In the genomic region with DNA sequence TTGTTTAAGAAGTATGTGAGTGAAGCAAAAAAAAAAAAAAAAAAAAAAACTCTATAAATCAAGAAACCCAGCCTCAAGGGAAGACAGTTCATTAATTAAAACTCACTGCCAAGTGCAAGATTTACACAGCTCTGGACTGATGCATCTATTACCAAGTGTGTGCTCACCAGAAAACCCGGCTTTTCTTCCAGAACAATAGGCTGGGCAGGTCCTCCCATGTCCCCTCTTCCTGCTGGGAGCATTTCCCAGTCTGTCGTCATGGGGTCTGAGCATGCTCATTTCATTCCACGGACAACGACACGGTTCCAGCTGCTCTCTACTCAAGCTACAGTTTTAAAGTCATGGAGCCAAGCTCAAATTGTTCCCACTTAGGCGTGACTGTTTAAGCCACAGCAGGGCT, we compare ENCODE assay signal across 9 mouse cellular contexts.
DNase-seq lines count a peak whose midpoint lies in the region; ATAC-seq and TF ChIP-seq lines count a peak whose summit lies in the region.
"Had no signal": no experiment of that assay in that cellular context is flagged by ENCODE, and none has a peak within 500 bp of the region (broad histone marks: within the 10 kb centered on the region; RNA-seq: fewer than 3 reads in every experiment).

No protein-coding gene starts in this region.

- no peak overlapping the region for H3K4me3 ChIP-seq in hindbrain, postnatal 0 days (ENCODE audit: low read length)
- no peak overlapping the region for H3K4me3 ChIP-seq in myocyte
- H3K4me3 ChIP-seq in intestine, postnatal 0 days (ENCODE audit: low read depth, low read length), result no peak overlapping the region
- H3K4me3 ChIP-seq: midbrain, embryonic 12.5 days had no signal

- H3K4me2 ChIP-seq in hindbrain, postnatal 0 days (ENCODE audit: low read depth, low read length), result no peak overlapping the region
- H3K4me2 ChIP-seq in myocyte (ENCODE audit: low read depth), result no peak overlapping the region
- H3K4me2 ChIP-seq in intestine, postnatal 0 days (replicated peaks; ENCODE audit: low read depth), result no peak overlapping the region
- H3K4me2 ChIP-seq: midbrain, embryonic 12.5 days had no signal

- no peaks in the 10 kb centered on the region for H3K79me2 ChIP-seq in myocyte (ENCODE audit: control insufficient read depth, insufficient read depth)

- H3K9ac ChIP-seq in hindbrain, postnatal 0 days (replicated peaks; ENCODE audit: low read length), result no peak overlapping the region
- H3K9ac ChIP-seq in intestine, postnatal 0 days (ENCODE audit: low read depth, low read length), result no peak overlapping the region
- H3K9ac ChIP-seq: midbrain, embryonic 12.5 days had no signal

- H3K27me3 ChIP-seq in hindbrain, postnatal 0 days (ENCODE audit: insufficient read depth, low read length), result no peaks in the 10 kb centered on the region
- peaks cover 6% of the 10 kb centered on the region for H3K27me3 ChIP-seq in myocyte (ENCODE audit: control insufficient read depth, insufficient read depth, insufficient read length)
- H3K27me3 ChIP-seq in intestine, postnatal 0 days (replicated peaks; ENCODE audit: control insufficient read depth, insufficient read depth, low read length), result no peaks in the 10 kb centered on the region
- H3K27me3 ChIP-seq: midbrain, embryonic 12.5 days had no signal

- H3K9me3 ChIP-seq in hindbrain, postnatal 0 days (ENCODE audit: low read length), result no peaks in the 10 kb centered on the region
- H3K9me3 ChIP-seq in intestine, postnatal 0 days (ENCODE audit: control insufficient read depth), result no peaks in the 10 kb centered on the region
- H3K9me3 ChIP-seq: midbrain, embryonic 12.5 days had no signal

- TF ChIP-seq POLR2A in myocyte (IDR thresholded peaks at IDR 0.05; ENCODE audit: insufficient read length, low read depth), result no peak

- H3K36me3 ChIP-seq in hindbrain, postnatal 0 days (ENCODE audit: insufficient read depth, low read length), result no peaks in the 10 kb centered on the region
- H3K36me3 ChIP-seq in myocyte (ENCODE audit: control insufficient read depth, insufficient read depth), result no peaks in the 10 kb centered on the region
- H3K36me3 ChIP-seq in intestine, postnatal 0 days (ENCODE audit: control insufficient read depth, insufficient read depth), result no peaks in the 10 kb centered on the region
- H3K36me3 ChIP-seq: midbrain, embryonic 12.5 days had no signal

- no peak for TF ChIP-seq CTCF in hindbrain, postnatal 0 days (IDR thresholded peaks at IDR 0.05; ENCODE audit: low read depth)
- no peak for TF ChIP-seq CTCF in intestine, postnatal 0 days (IDR thresholded peaks at IDR 0.05; ENCODE audit: low read depth)

- peaks cover 4% of the 10 kb centered on the region; the same call in 1 of the 2 replicates for H3K4me1 ChIP-seq in hindbrain, postnatal 0 days (ENCODE audit: insufficient read depth, low read length)
- no peaks in the 10 kb centered on the region for H3K4me1 ChIP-seq in intestine, postnatal 0 days (replicated peaks; ENCODE audit: control insufficient read depth, insufficient read depth, low read length)
- H3K4me1 ChIP-seq: midbrain, embryonic 12.5 days had no signal

- H3K27ac ChIP-seq in hindbrain, postnatal 0 days, result no peak overlapping the region; the same call in 1 of the 2 replicates
- no peak overlapping the region for H3K27ac ChIP-seq in intestine, postnatal 0 days (ENCODE audit: low read depth, low read length)
- H3K27ac ChIP-seq: midbrain, embryonic 12.5 days had no signal

- H3ac ChIP-seq in myocyte (ENCODE audit: control insufficient read depth, insufficient read length), result no peak overlapping the region

- ATAC-seq in hindbrain, postnatal 0 days, result peak; percentile 70; the same call in 1 of the 2 replicates
- ATAC-seq in intestine, postnatal 0 days, result no peak

- peak; percentile 10 to 26 for DNase-seq in layer of hippocampus, postnatal 10 days (ENCODE audit: low spot score in 2 of 2)
- DNase-seq in layer of hippocampus, adult 11-12 months (ENCODE audit: low spot score), result no peak
- peak; percentile 29 to 46 for DNase-seq in heart, adult 9 months (ENCODE audit: low spot score in 2 of 2)
- DNase-seq in hindbrain, postnatal 0 days (ENCODE audit: low spot score), result peak; percentile 69
- DNase-seq in cerebellum, postnatal 14 days, result no peak
- DNase-seq in urinary bladder, postnatal 36 days (ENCODE audit: low spot score in 2 of 2), result no peak

- 7% methylated on average over 6 of the region's 6 CpGs for WGBS in hindbrain, postnatal 0 days
- 51% methylated on average over 6 of the region's 6 CpGs for WGBS in intestine, postnatal 0 days

TF ChIP-seq in myocyte, 11 proteins besides CTCF, POLR2A, EP300 and RAD21:
- TF ChIP-seq CEBPB (IDR thresholded peaks at IDR 0.05; ENCODE audit: insufficient read depth, poor library complexity, severe bottlenecking), result peak; percentile 42; the same call in 1 of the 2 replicates
- TF ChIP-seq MYOG (IDR thresholded peaks at IDR 0.05; ENCODE audit: control insufficient read depth in 1 of 3, insufficient read depth in 1 of 3, insufficient read length in 2 of 3, low read depth in 2 of 3), result no peak
- no peak for TF ChIP-seq MYOD1 (IDR thresholded peaks at IDR 0.05; ENCODE audit: control insufficient read depth in 1 of 3, insufficient read length in 2 of 3, low read depth in 2 of 3)

Comparison
In these comparisons a context has a peak if more than half of its experiments do, and no peak if none do; other contexts are left out.
1. DNase-seq: peak in layer of hippocampus, postnatal 10 days (2 of 2), heart, adult 9 months (2 of 2) and hindbrain, postnatal 0 days (single experiment); none in layer of hippocampus, adult 11-12 months (single experiment), cerebellum, postnatal 14 days (0 of 2) and urinary bladder, postnatal 36 days (0 of 2).